Mouse (Mus musculus) intestine, embryonic 14.5 days (tissue): Measurements from ENCODE around the gene Zfp467. TPM values are rescaled to one million over a fixed set of nuclear protein-coding genes. Genes with fewer than 3 reads are reported as not detected.

Source experiments
- ATAC-seq: fragments of 200-750 bp; cut with Nextera tagmentation; replicated peaks from 2 replicates; pipeline ENCODE4 v1.8.0; 2017; ENCODE audit warnings: low read depth, moderate number of reproducible peaks, moderate TSS enrichment, moderate library complexity; ENCODE audit not compliant: low FRiP score, low TSS enrichment
- DNase-seq: peaks from one replicate; pipeline ENCODE4 v3.0.0-alpha.2; 2018; ENCODE audit warnings: low spot score
- H3K27ac ChIP-seq: fragments of 300-500 bp; sonication (generic); 2 replicates; pipeline ENCODE4 v1.5.1; 2014; ENCODE audit warnings: low read depth, mild to moderate bottlenecking, control low read depth
- H3K27me3 ChIP-seq: fragments of 300-500 bp; sonication (generic); replicated peaks from 2 replicates; pipeline ENCODE4 v1.6.1; 2014; ENCODE audit warnings: low read length, control low read depth; ENCODE audit not compliant: control insufficient read depth, insufficient read depth
- H3K36me3 ChIP-seq: fragments of 300-500 bp; sonication (generic); 2 replicates; pipeline ENCODE4 v1.6.1; 2014; ENCODE audit warnings: low read length, control low read depth; ENCODE audit not compliant: control insufficient read depth, insufficient read depth
- H3K4me1 ChIP-seq: fragments of 300-500 bp; sonication (generic); replicated peaks from 2 replicates; pipeline ENCODE4 v1.6.1; 2014; ENCODE audit warnings: low read length, control low read depth, mixed read lengths; ENCODE audit not compliant: control insufficient read depth, insufficient read depth
- H3K4me2 ChIP-seq: fragments of 300-500 bp; sonication (generic); 2 replicates; pipeline ENCODE4 v1.6.1; 2014; ENCODE audit warnings: low read length
- H3K4me3 ChIP-seq: fragments of 300-500 bp; sonication (generic); 2 replicates; pipeline ENCODE4 v1.5.1; 2014; ENCODE audit warnings: low read depth, low read length, control low read depth, mixed read lengths
- H3K9ac ChIP-seq: fragments of 300-500 bp; sonication (generic); 2 replicates; pipeline ENCODE4 v1.6.1; 2014; ENCODE audit warnings: mild to moderate bottlenecking, low read length
- H3K9me3 ChIP-seq: fragments of 300-500 bp; sonication (generic); 2 replicates; pipeline ENCODE4 v1.6.1; 2016; ENCODE audit warnings: low read length, control low read depth; ENCODE audit not compliant: control insufficient read depth
- WGBS: fragments of 180-500 bp; shearing (Covaris S2); extraction: QIAGEN DNeasy Blood & Tissue Kit; methylation state at CpG from one replicate; pipeline ENCODE4 v1.1.7; 2014; 5-methylcytosine and 5-hydroxymethylcytosine counted together
- polyA plus RNA-seq: library from polyadenylated mRNA; unstranded; fragments of >200 nt; fragmentation: Nextera tagmentation; extraction: Ambion mirVana; gene quantifications from 2 replicates; pipeline ENCODE4 v1.2.1, GENCODE M21; 2014

Gene Zfp467
- polyA plus RNA-seq, 1 experiment from 2014 or later: 23.1 TPM

GRCm38 (mm10) chr6:48420647-48421046, 25.0 kb downstream of the Zfp467 start:
- no peak overlapping the region for H3K9ac ChIP-seq
- no peak overlapping the region for H3K4me3 ChIP-seq
- ATAC-seq (no peak), DNase-seq (no peak)
- H3K27me3 ChIP-seq: no peaks in the 10 kb centered on the region
- H3K4me2 ChIP-seq: no peak overlapping the region
- H3K4me1 ChIP-seq: no peaks in the 10 kb centered on the region; the same call in 1 of the 2 replicates
- WGBS: 15% methylated on average over 2 of the region's 2 CpGs
- H3K9me3 ChIP-seq: no peaks in the 10 kb centered on the region
- H3K36me3 ChIP-seq: peaks cover 21% of the 10 kb centered on the region
- no peak overlapping the region for H3K27ac ChIP-seq

DNA sequence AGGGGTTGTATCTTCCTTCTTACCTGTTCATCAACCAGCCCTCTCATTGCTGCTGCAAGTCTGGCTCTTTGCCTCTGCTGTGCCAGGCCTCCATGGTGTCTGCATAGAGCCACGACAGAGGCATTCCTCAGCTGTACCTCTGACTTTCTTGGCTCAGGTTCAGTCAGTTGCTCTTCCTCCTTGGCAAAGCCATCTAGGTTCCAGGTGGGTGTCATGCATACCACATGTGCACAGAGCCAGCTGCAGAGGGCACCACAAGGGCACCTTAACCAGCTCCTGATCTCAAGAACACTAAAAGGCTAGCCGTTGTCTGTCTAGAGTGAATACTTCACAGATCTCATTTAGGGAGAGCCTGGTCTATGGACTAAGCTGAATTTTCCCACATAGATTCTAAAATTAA, 29.1 kb downstream of the Zfp467 start:
- WGBS: 81% methylated on average over 2 of the region's 2 CpGs
- Histone ChIP-seq H3K9me3 (no peaks in the 10 kb centered on the region), H3K27ac (no peak overlapping the region), H3K4me2 (no peak overlapping the region), H3K4me1 (no peaks in the 10 kb centered on the region; the same call in 1 of the 2 replicates), H3K9ac (no peak overlapping the region), H3K36me3 (peaks cover 62% of the 10 kb centered on the region), H3K27me3 (no peaks in the 10 kb centered on the region), H3K4me3 (no peak overlapping the region)
- ATAC-seq (no peak), DNase-seq (no peak)

DNA sequence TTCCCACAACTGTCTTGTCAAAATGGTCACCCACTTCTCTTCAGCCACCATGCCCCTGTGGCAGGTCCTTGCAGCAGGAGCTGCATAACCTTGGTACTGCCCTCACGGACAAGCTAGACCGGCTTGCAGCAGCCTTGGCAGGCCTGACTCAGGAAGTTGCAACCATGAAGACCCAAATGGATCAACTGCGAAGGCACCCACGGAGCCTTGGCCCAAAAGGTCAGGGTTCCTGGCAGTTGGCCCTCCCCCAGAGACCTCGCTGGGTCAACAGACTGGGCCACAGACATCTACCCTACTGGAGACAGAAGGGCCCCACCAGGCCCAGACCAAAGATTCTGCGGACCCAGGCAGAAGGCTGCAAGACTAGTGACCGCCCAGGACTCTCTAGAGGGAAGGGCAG, 30.0 kb downstream of the Zfp467 start:
- Histone ChIP-seq H3K9me3 (no peaks in the 10 kb centered on the region), H3K4me1 (no peaks in the 10 kb centered on the region; the same call in 1 of the 2 replicates), H3K27ac (no peak overlapping the region), H3K36me3 (peaks cover 70% of the 10 kb centered on the region), H3K4me3 (no peak overlapping the region), H3K27me3 (no peaks in the 10 kb centered on the region), H3K4me2 (no peak overlapping the region), H3K9ac (no peak overlapping the region)
- DNase-seq: no peak
- ATAC-seq: no peak
- WGBS: 92% methylated on average over 7 of the region's 7 CpGs

GRCm38 (mm10) chr6:48414886-48415285, 30.7 kb downstream of the Zfp467 start:
- ATAC-seq (no peak), DNase-seq (no peak)
- WGBS: 90% methylated on average over 1 of the region's 1 CpGs
- Histone ChIP-seq H3K4me1 (no peaks in the 10 kb centered on the region), H3K4me3 (no peak overlapping the region), H3K4me2 (no peak overlapping the region), H3K27me3 (no peaks in the 10 kb centered on the region), H3K36me3 (peaks cover 78% of the 10 kb centered on the region), H3K27ac (no peak overlapping the region), H3K9me3 (no peaks in the 10 kb centered on the region), H3K9ac (no peak overlapping the region)

DNA sequence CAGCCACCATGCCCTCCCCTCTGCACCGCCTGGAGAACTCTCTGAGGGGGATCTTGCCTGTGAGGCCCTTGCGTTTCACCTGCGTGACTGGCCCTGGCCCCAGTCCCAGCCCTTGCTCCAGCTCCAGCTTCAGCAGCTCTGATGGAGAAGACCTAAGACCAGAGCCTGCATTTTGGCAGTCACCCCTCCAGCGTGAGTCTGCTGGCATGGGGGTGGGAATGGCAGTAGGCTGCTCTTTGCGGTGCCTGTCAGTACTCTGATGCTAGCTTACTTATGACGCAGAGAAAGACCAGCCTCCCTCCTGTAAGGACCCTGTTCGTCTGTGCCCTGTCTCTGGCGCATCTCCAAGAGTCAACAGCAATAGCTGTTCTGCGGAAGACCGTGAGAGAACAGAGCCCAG, 32.5 kb downstream of the Zfp467 start:
- Histone ChIP-seq H3K4me3 (no peak overlapping the region), H3K27me3 (no peaks in the 10 kb centered on the region), H3K9ac (no peak overlapping the region), H3K4me1 (no peaks in the 10 kb centered on the region), H3K36me3 (peaks cover 96% of the 10 kb centered on the region), H3K27ac (no peak overlapping the region), H3K4me2 (no peak overlapping the region), H3K9me3 (no peaks in the 10 kb centered on the region)
- WGBS: 68% methylated on average over 10 of the region's 10 CpGs
- ATAC-seq (no peak), DNase-seq (no peak)

DNA sequence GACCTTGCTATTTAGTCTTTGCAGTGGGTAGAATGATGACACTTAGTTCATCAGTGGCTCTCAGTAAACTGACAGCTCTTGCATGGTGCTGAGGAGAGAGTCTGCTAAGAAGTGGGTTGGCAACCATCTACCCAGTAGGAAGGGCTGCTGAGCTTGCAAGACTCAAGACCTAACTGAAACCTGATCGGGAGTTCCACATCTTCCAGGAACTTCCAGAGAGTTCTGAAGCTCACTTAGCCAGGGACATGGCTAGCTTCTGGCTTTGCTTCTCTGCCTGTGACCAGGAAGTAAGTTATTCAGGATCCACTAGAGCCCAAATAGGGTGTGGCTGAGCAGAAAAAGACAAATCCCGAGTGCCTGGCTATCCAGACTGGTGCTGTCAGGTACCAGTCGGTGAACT, 33.0 kb downstream of the Zfp467 start:
- no peak for ATAC-seq
- H3K9ac ChIP-seq: no peak overlapping the region
- no peak overlapping the region for H3K4me2 ChIP-seq
- H3K4me3 ChIP-seq: no peak overlapping the region
- H3K36me3 ChIP-seq: peaks cover 99% of the 10 kb centered on the region
- no peaks in the 10 kb centered on the region for H3K9me3 ChIP-seq
- 80% methylated on average over 3 of the region's 3 CpGs for WGBS
- no peak for DNase-seq
- H3K4me1 ChIP-seq: no peaks in the 10 kb centered on the region
- no peak overlapping the region for H3K27ac ChIP-seq
- H3K27me3 ChIP-seq: no peaks in the 10 kb centered on the region

DNA sequence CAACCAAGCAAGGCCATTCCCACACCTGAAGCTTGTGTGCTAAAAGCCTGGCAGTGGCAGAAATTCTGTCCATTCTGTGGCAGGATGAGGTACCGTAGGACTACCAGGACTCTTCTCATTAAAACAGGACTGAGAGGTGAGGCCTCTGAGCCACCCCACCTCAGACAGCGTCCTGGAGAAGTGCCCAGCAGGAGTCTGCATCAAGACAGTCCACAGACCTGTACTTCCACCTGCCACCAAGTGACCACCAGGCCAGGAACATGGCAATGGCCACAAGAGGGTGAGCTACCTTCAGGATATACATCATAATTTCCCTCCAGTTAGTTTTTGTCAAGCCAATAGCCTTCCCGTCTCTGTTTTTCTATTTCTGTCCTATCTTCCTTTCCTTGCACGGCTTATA, 33.5 kb downstream of the Zfp467 start:
- Histone ChIP-seq H3K27ac (no peak overlapping the region), H3K4me3 (no peak overlapping the region), H3K4me2 (no peak overlapping the region), H3K9ac (no peak overlapping the region), H3K9me3 (no peaks in the 10 kb centered on the region), H3K36me3 (peaks cover 99% of the 10 kb centered on the region), H3K4me1 (no peaks in the 10 kb centered on the region), H3K27me3 (no peaks in the 10 kb centered on the region)
- no peak for DNase-seq
- no peak for ATAC-seq
- WGBS: 87% methylated on average over 4 of the region's 4 CpGs

DNA sequence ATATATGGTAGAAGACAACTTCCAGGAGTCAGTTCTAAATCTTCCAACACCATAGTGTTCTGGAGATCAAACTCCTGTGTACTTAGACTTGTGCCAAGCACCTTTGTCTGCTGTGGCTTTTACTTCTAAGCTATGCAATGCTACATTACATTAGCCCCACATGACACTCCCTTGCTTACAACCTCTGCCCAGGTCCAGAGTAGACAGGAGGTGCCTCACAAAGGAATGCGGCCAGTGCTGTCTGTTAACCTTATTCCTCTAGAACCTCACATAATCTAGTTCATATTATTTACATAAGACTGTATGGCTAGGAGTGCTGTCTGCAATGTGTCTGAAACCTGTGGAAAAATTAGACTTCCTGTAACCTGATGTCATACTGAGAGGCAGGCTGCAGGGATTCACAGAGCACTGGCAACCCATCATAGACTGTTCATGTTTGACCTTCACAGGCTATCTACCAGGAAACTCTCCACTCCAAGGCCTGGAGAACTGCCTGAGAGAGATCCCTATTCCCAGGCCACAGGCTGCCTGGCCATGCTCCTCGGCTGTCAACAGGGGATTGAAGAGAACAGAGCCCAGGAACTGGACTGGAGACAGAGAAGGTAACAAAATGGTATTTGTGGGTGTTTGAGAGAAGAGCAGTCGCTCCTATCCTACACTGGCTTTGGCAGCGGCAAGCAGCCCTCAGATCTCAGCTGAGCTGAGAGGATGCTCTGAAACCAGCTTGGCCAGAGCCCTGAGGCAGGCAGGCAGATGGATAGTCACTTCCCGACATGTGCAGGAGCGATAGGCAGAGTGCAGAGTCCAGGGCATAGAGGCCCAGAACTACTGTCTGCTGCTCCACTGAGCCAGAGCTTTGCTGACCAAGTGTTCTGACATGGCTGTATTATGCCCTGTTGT, 34.2 kb downstream of the Zfp467 start:
- no peak overlapping the region for H3K27ac ChIP-seq
- no peak overlapping the region for H3K9ac ChIP-seq
- no peaks in the 10 kb centered on the region for H3K4me1 ChIP-seq
- H3K4me3 ChIP-seq: no peak overlapping the region
- WGBS: 91% methylated on average over 6 of the region's 6 CpGs
- no peak overlapping the region for H3K4me2 ChIP-seq
- peaks cover 99% of the 10 kb centered on the region for H3K36me3 ChIP-seq
- DNase-seq (no peak), ATAC-seq (peak; percentile 48; the same call in 1 of the 2 replicates)
- no peaks in the 10 kb centered on the region for H3K27me3 ChIP-seq
- no peaks in the 10 kb centered on the region for H3K9me3 ChIP-seq

DNA sequence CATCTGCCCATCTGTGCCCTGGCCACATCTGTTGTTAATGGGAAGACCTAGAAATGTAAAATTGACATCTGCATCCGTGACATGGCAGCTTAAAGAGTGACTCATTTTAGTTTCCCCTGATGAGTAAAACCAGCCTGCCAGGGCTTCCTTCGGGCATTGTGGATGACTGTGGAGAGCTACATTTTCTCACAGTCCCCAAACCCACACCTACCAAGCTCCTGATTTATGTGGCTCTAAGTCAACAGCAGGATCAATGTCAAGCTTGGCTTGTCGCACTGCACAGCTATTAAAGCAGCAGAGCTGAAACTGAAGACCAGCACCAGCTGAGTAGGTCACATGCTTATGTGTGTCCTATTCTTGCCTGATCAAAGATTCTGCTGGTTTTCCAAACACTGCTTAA, 35.1 kb downstream of the Zfp467 start:
- DNase-seq (no peak), ATAC-seq (no peak)
- Histone ChIP-seq H3K9me3 (no peaks in the 10 kb centered on the region), H3K4me1 (no peaks in the 10 kb centered on the region), H3K27me3 (no peaks in the 10 kb centered on the region), H3K27ac (no peak overlapping the region), H3K4me3 (no peak overlapping the region), H3K36me3 (peaks cover 99% of the 10 kb centered on the region), H3K9ac (no peak overlapping the region), H3K4me2 (no peak overlapping the region)
- WGBS: 79% methylated on average over 3 of the region's 3 CpGs
